Mouse (Mus musculus): Measurements from ENCODE around the gene Ubxn2a. TPM values are rescaled to one million over a fixed set of nuclear protein-coding genes. Genes with fewer than 3 reads are reported as not detected.
"Not testable (repeated sequence)": the region's sequence is repeated elsewhere in the genome, so short reads cannot be mapped to it uniquely, and the experiment has no call there.

Ubxn2a gene
- polyA plus RNA-seq, 1 experiment, result 69.4 TPM

GRCm38 (mm10) chr12:4917805-4918591 is 10.5 kb upstream of the Ubxn2a start:
- no peaks in the 10 kb centered on the region for H3K27me3 ChIP-seq (ENCODE audit: control insufficient read depth, insufficient read depth, low read length, poor library complexity, severe bottlenecking)
- no peaks in the 10 kb centered on the region for H3K9me3 ChIP-seq (replicated peaks; ENCODE audit: control insufficient read depth, insufficient read depth, low read length, poor library complexity, severe bottlenecking)
- peak overlapping the region; percentile 96 for H3K4me3 ChIP-seq (ENCODE audit: low read depth, low read length)
- H3K27ac ChIP-seq (ENCODE audit: insufficient read depth, low read length), result no peak overlapping the region
- H3K9ac ChIP-seq (ENCODE audit: low read depth, poor library complexity, severe bottlenecking), result peak overlapping the region; percentile 93
- TF ChIP-seq CTCF (IDR thresholded peaks at IDR 0.05; ENCODE audit: low read depth, low read length), result no peak
- no peak for TF ChIP-seq POLR2A (IDR thresholded peaks at IDR 0.05; ENCODE audit: insufficient read depth, low read length)
- no peak for TF ChIP-seq EP300 (IDR thresholded peaks at IDR 0.05; ENCODE audit: insufficient read depth, low read depth, low read length)
- no peaks in the 10 kb centered on the region for H3K36me3 ChIP-seq (ENCODE audit: control insufficient read depth, insufficient read depth, low read length, poor library complexity, severe bottlenecking)
- no peaks in the 10 kb centered on the region for H3K4me1 ChIP-seq (ENCODE audit: control insufficient read depth, insufficient read depth, low read length)

- Histone ChIP-seq H3K27ac (ENCODE audit: insufficient read depth, low read length) (no peak within 1 kb of the TSS), H3K4me1 (ENCODE audit: control insufficient read depth, insufficient read depth, low read length) (no peaks in the 10 kb centered on the region), H3K36me3 (ENCODE audit: control insufficient read depth, insufficient read depth, low read length, poor library complexity, severe bottlenecking) (no peaks in the 10 kb centered on the region), H3K27me3 (ENCODE audit: control insufficient read depth, insufficient read depth, low read length, poor library complexity, severe bottlenecking) (no peaks in the 10 kb centered on the region), H3K9ac (ENCODE audit: low read depth, poor library complexity, severe bottlenecking) (peak within 1 kb of the TSS; percentile 93), H3K9me3 (replicated peaks; ENCODE audit: control insufficient read depth, insufficient read depth, low read length, poor library complexity, severe bottlenecking) (no peaks in the 10 kb centered on the region), H3K4me3 (ENCODE audit: low read depth, low read length) (peak within 1 kb of the TSS; percentile 96)
- TF ChIP-seq POLR2A (IDR thresholded peaks at IDR 0.05; ENCODE audit: insufficient read depth, low read length) (peak; percentile 74), CTCF (IDR thresholded peaks at IDR 0.05; ENCODE audit: low read depth, low read length) (peak; percentile 96), EP300 (IDR thresholded peaks at IDR 0.05; ENCODE audit: insufficient read depth, low read depth, low read length) (peak; percentile 63)
Observed at GRCm38 (mm10) chr12:4916994-4917804, 9.7 kb upstream of the Ubxn2a start, which contains the start of gene Atad2b. TSS of gene Atad2b (plus strand) at chr12:4917353.

GRCm38 (mm10) chr12:4914944-4915343 is 7.4 kb upstream of the Ubxn2a start:
- Histone ChIP-seq H3K36me3 (ENCODE audit: control insufficient read depth, insufficient read depth, low read length, poor library complexity, severe bottlenecking) (no peaks in the 10 kb centered on the region), H3K4me1 (ENCODE audit: control insufficient read depth, insufficient read depth, low read length) (no peaks in the 10 kb centered on the region), H3K27ac (ENCODE audit: insufficient read depth, low read length) (peak overlapping the region; percentile 89), H3K27me3 (ENCODE audit: control insufficient read depth, insufficient read depth, low read length, poor library complexity, severe bottlenecking) (no peaks in the 10 kb centered on the region), H3K9me3 (replicated peaks; ENCODE audit: control insufficient read depth, insufficient read depth, low read length, poor library complexity, severe bottlenecking) (no peaks in the 10 kb centered on the region), H3K4me3 (ENCODE audit: low read depth, low read length) (no peak overlapping the region), H3K9ac (ENCODE audit: low read depth, poor library complexity, severe bottlenecking) (no peak overlapping the region)
- TF ChIP-seq POLR2A (IDR thresholded peaks at IDR 0.05; ENCODE audit: insufficient read depth, low read length), result no peak

GRCm38 (mm10) chr12:4914441-4914840 is 6.9 kb upstream of the Ubxn2a start:
- no peaks in the 10 kb centered on the region for H3K4me1 ChIP-seq (ENCODE audit: control insufficient read depth, insufficient read depth, low read length)
- peak overlapping the region; percentile 69 for H3K27ac ChIP-seq (ENCODE audit: insufficient read depth, low read length)
- no peak overlapping the region for H3K9ac ChIP-seq (ENCODE audit: low read depth, poor library complexity, severe bottlenecking)
- H3K27me3 ChIP-seq (ENCODE audit: control insufficient read depth, insufficient read depth, low read length, poor library complexity, severe bottlenecking), result no peaks in the 10 kb centered on the region
- no peaks in the 10 kb centered on the region for H3K9me3 ChIP-seq (replicated peaks; ENCODE audit: control insufficient read depth, insufficient read depth, low read length, poor library complexity, severe bottlenecking)
- no peak overlapping the region for H3K4me3 ChIP-seq (ENCODE audit: low read depth, low read length)
- TF ChIP-seq EP300 (IDR thresholded peaks at IDR 0.05; ENCODE audit: insufficient read depth, low read depth, low read length) (no peak), POLR2A (IDR thresholded peaks at IDR 0.05; ENCODE audit: insufficient read depth, low read length) (no peak), CTCF (IDR thresholded peaks at IDR 0.05; ENCODE audit: low read depth, low read length) (no peak)
- H3K36me3 ChIP-seq (ENCODE audit: control insufficient read depth, insufficient read depth, low read length, poor library complexity, severe bottlenecking), result no peaks in the 10 kb centered on the region

- Histone ChIP-seq H3K9ac (ENCODE audit: low read depth, poor library complexity, severe bottlenecking) (no peak overlapping the region), H3K9me3 (replicated peaks; ENCODE audit: control insufficient read depth, insufficient read depth, low read length, poor library complexity, severe bottlenecking) (no peaks in the 10 kb centered on the region), H3K36me3 (ENCODE audit: control insufficient read depth, insufficient read depth, low read length, poor library complexity, severe bottlenecking) (no peaks in the 10 kb centered on the region), H3K27ac (ENCODE audit: insufficient read depth, low read length) (peak overlapping the region; percentile 56), H3K4me3 (ENCODE audit: low read depth, low read length) (no peak overlapping the region), H3K27me3 (ENCODE audit: control insufficient read depth, insufficient read depth, low read length, poor library complexity, severe bottlenecking) (no peaks in the 10 kb centered on the region), H3K4me1 (ENCODE audit: control insufficient read depth, insufficient read depth, low read length) (no peaks in the 10 kb centered on the region)
- TF ChIP-seq CTCF (IDR thresholded peaks at IDR 0.05; ENCODE audit: low read depth, low read length), result no peak
- no peak for TF ChIP-seq POLR2A (IDR thresholded peaks at IDR 0.05; ENCODE audit: insufficient read depth, low read length)
- TF ChIP-seq EP300 (IDR thresholded peaks at IDR 0.05; ENCODE audit: insufficient read depth, low read depth, low read length), result 0 out of 2 replicates have a peak, but pooled peaks have one; percentile 27
Observed at GRCm38 (mm10) chr12:4911716-4912115, 4.2 kb upstream of the Ubxn2a start.

GRCm38 (mm10) chr12:4910496-4910895 is 3.0 kb upstream of the Ubxn2a start:
- TF ChIP-seq EP300 (IDR thresholded peaks at IDR 0.05; ENCODE audit: insufficient read depth, low read depth, low read length), result 0 out of 2 replicates have a peak, but pooled peaks have one; percentile 47
- H3K27me3 ChIP-seq (ENCODE audit: control insufficient read depth, insufficient read depth, low read length, poor library complexity, severe bottlenecking); H3K9ac ChIP-seq (ENCODE audit: low read depth, poor library complexity, severe bottlenecking); H3K36me3 ChIP-seq (ENCODE audit: control insufficient read depth, insufficient read depth, low read length, poor library complexity, severe bottlenecking); H3K4me1 ChIP-seq (ENCODE audit: control insufficient read depth, insufficient read depth, low read length); H3K9me3 ChIP-seq (replicated peaks; ENCODE audit: control insufficient read depth, insufficient read depth, low read length, poor library complexity, severe bottlenecking); H3K4me3 ChIP-seq (ENCODE audit: low read depth, low read length): not testable (repeated sequence)
- H3K27ac ChIP-seq (ENCODE audit: insufficient read depth, low read length), result peak overlapping the region; percentile 91
